Mouse (Mus musculus) B cell, adult 2 months (primary cell): ENCODE data around the gene Ptprg.
"Not testable (repeated sequence)": the region's sequence is repeated elsewhere in the genome, so short reads cannot be mapped to it uniquely, and the experiment has no call there.

Source experiments
- DNase-seq, 2 experiments: peaks; one replicate each; pipeline ENCODE4 v3.0.0; 2022

The Ptprg gene

GRCm38 (mm10) chr14:11762995-11763394, 209.7 kb downstream of the Ptprg start:
- no peak for DNase-seq

GRCm38 (mm10) chr14:11772736-11773135, 219.4 kb downstream of the Ptprg start:
- DNase-seq = no peak

GRCm38 (mm10) chr14:11774476-11775037, 221.2 kb downstream of the Ptprg start:
- DNase-seq = no peak

- DNase-seq = no peak
Observed at GRCm38 (mm10) chr14:11775204-11775603, 221.9 kb downstream of the Ptprg start.

- DNase-seq = no peak
Observed at GRCm38 (mm10) chr14:11775951-11776495, 222.7 kb downstream of the Ptprg start.

GRCm38 (mm10) chr14:11776566-11776965, 223.2 kb downstream of the Ptprg start:
- DNase-seq = no peak

- no peak for DNase-seq
Observed at GRCm38 (mm10) chr14:11791190-11791589, 237.9 kb downstream of the Ptprg start.

GRCm38 (mm10) chr14:11793847-11794246, 240.5 kb downstream of the Ptprg start:
- DNase-seq = no peak

GRCm38 (mm10) chr14:11802355-11803035, 249.2 kb downstream of the Ptprg start:
- no peak for DNase-seq

- no peak for DNase-seq
Observed at GRCm38 (mm10) chr14:11806674-11807073, 253.3 kb downstream of the Ptprg start.

- no peak for DNase-seq
Observed at GRCm38 (mm10) chr14:11807465-11807864, 254.1 kb downstream of the Ptprg start.

- no peak for DNase-seq
Observed at GRCm38 (mm10) chr14:11811142-11811761, 257.9 kb downstream of the Ptprg start.

GRCm38 (mm10) chr14:11812291-11812690, 259.0 kb downstream of the Ptprg start:
- no peak for DNase-seq

- not testable (repeated sequence) for DNase-seq
Observed at GRCm38 (mm10) chr14:11814811-11815210, 261.5 kb downstream of the Ptprg start.

GRCm38 (mm10) chr14:11817236-11817635, 263.9 kb downstream of the Ptprg start:
- no peak for DNase-seq

- no peak for DNase-seq
Observed at GRCm38 (mm10) chr14:11818054-11818453, 264.7 kb downstream of the Ptprg start.

- no peak for DNase-seq
Observed at GRCm38 (mm10) chr14:11818721-11819120, 265.4 kb downstream of the Ptprg start.

- no peak for DNase-seq
Observed at GRCm38 (mm10) chr14:11819326-11819725, 266.0 kb downstream of the Ptprg start.

GRCm38 (mm10) chr14:11822830-11823700, 269.7 kb downstream of the Ptprg start:
- DNase-seq = no peak

- DNase-seq = no peak
Observed at GRCm38 (mm10) chr14:11823701-11824095, 270.4 kb downstream of the Ptprg start.

GRCm38 (mm10) chr14:11824915-11825314, 271.6 kb downstream of the Ptprg start:
- DNase-seq = no peak

GRCm38 (mm10) chr14:11825551-11825950, 272.2 kb downstream of the Ptprg start:
- no peak for DNase-seq

- DNase-seq = no peak
Observed at GRCm38 (mm10) chr14:11828086-11828485, 274.8 kb downstream of the Ptprg start.
